Mouse (Mus musculus): ENCODE results near the gene Bmpr1b. TPM values are rescaled to one million over a fixed set of nuclear protein-coding genes. Genes with fewer than 3 reads are reported as not detected.
A peak's percentile ranks its signal among the peaks of the same experiment; 100 is the strongest.

Bmpr1b gene
- polyA plus RNA-seq, 2 experiments: 8.8 to 11.7 TPM

GRCm38 (mm10) chr3:142043463-142043862 lies 125.8 kb downstream of the Bmpr1b start:
- no peak overlapping the region for H3K9ac ChIP-seq (ENCODE audit: low read depth, low read length, severe bottlenecking)
- TF ChIP-seq POLR2A (IDR thresholded peaks at IDR 0.05; ENCODE audit: borderline replicate concordance, extremely low read depth, insufficient read depth, insufficient read length): no peak
- no peaks in the 10 kb centered on the region for H3K9me3 ChIP-seq (ENCODE audit: control insufficient read depth, low read length)
- H3K27ac ChIP-seq (replicated peaks; ENCODE audit: low read depth, low read length): no peak overlapping the region
- no peak overlapping the region for H3K4me3 ChIP-seq (replicated peaks; ENCODE audit: low read length)
- peak; percentile 30 for DNase-seq (ENCODE audit: low spot score)
- no peak for ATAC-seq (ENCODE audit: low FRiP score, low read depth)
- H3K27me3 ChIP-seq (ENCODE audit: control insufficient read depth, insufficient read depth, low read length): no peaks in the 10 kb centered on the region
- 29% methylated on average over 2 of the region's 2 CpGs for WGBS
- no peak overlapping the region for H3K4me2 ChIP-seq (replicated peaks; ENCODE audit: low read depth, low read length, severe bottlenecking)
- no peaks in the 10 kb centered on the region for H3K36me3 ChIP-seq (ENCODE audit: control insufficient read depth, insufficient read depth, low read length)
- H3K4me1 ChIP-seq (ENCODE audit: control insufficient read depth, insufficient read depth, low read length): peaks cover 4% of the 10 kb centered on the region; the same call in 1 of the 2 replicates

- DNase-seq (ENCODE audit: low spot score) (peak; percentile 54), ATAC-seq (ENCODE audit: low FRiP score, low read depth) (no peak)
- 40% methylated on average over 5 of the region's 5 CpGs for WGBS
- Histone ChIP-seq H3K4me2 (replicated peaks; ENCODE audit: low read depth, low read length, severe bottlenecking) (no peak overlapping the region), H3K36me3 (ENCODE audit: control insufficient read depth, insufficient read depth, low read length) (no peaks in the 10 kb centered on the region), H3K4me1 (ENCODE audit: control insufficient read depth, insufficient read depth, low read length) (peaks cover 4% of the 10 kb centered on the region; the same call in 1 of the 2 replicates), H3K27ac (replicated peaks; ENCODE audit: low read depth, low read length) (no peak overlapping the region), H3K4me3 (replicated peaks; ENCODE audit: low read length) (no peak overlapping the region), H3K9me3 (ENCODE audit: control insufficient read depth, low read length) (no peaks in the 10 kb centered on the region), H3K9ac (ENCODE audit: low read depth, low read length, severe bottlenecking) (no peak overlapping the region), H3K27me3 (ENCODE audit: control insufficient read depth, insufficient read depth, low read length) (no peaks in the 10 kb centered on the region)
- TF ChIP-seq POLR2A (IDR thresholded peaks at IDR 0.05; ENCODE audit: borderline replicate concordance, extremely low read depth, insufficient read depth, insufficient read length): no peak
These were observed 126.2 kb downstream of the Bmpr1b start for GRCm38 (mm10) chr3:142043006-142043405.

GRCm38 (mm10) chr3:142040345-142040744 lies 128.9 kb downstream of the Bmpr1b start:
- no peak for ATAC-seq (ENCODE audit: low FRiP score, low read depth)
- H3K4me2 ChIP-seq (replicated peaks; ENCODE audit: low read depth, low read length, severe bottlenecking): no peak overlapping the region

GRCm38 (mm10) chr3:142034160-142034559 lies 135.1 kb downstream of the Bmpr1b start:
- Histone ChIP-seq H3K27me3 (ENCODE audit: control insufficient read depth, insufficient read depth, low read length) (no peaks in the 10 kb centered on the region), H3K4me2 (replicated peaks; ENCODE audit: low read depth, low read length, severe bottlenecking) (no peak overlapping the region), H3K9me3 (ENCODE audit: control insufficient read depth, low read length) (no peaks in the 10 kb centered on the region), H3K36me3 (ENCODE audit: control insufficient read depth, insufficient read depth, low read length) (no peaks in the 10 kb centered on the region), H3K9ac (ENCODE audit: low read depth, low read length, severe bottlenecking) (no peak overlapping the region), H3K4me1 (ENCODE audit: control insufficient read depth, insufficient read depth, low read length) (peaks cover 12% of the 10 kb centered on the region), H3K4me3 (replicated peaks; ENCODE audit: low read length) (no peak overlapping the region), H3K27ac (replicated peaks; ENCODE audit: low read depth, low read length) (no peak overlapping the region)
- TF ChIP-seq POLR2A (IDR thresholded peaks at IDR 0.05; ENCODE audit: borderline replicate concordance, extremely low read depth, insufficient read depth, insufficient read length): no peak
- 63% methylated on average over 4 of the region's 4 CpGs for WGBS
- ATAC-seq (ENCODE audit: low FRiP score, low read depth): no peak
- DNase-seq (ENCODE audit: low spot score): no peak

More at GRCm38 (mm10) chr3:142040345-142040744, 128.9 kb downstream of the Bmpr1b start:
- Histone ChIP-seq H3K4me3 (replicated peaks; ENCODE audit: low read length) (no peak overlapping the region), H3K9ac (ENCODE audit: low read depth, low read length, severe bottlenecking) (no peak overlapping the region), H3K4me1 (ENCODE audit: control insufficient read depth, insufficient read depth, low read length) (peaks cover 4% of the 10 kb centered on the region; the same call in 1 of the 2 replicates), H3K27me3 (ENCODE audit: control insufficient read depth, insufficient read depth, low read length) (no peaks in the 10 kb centered on the region), H3K9me3 (ENCODE audit: control insufficient read depth, low read length) (no peaks in the 10 kb centered on the region), H3K36me3 (ENCODE audit: control insufficient read depth, insufficient read depth, low read length) (no peaks in the 10 kb centered on the region), H3K27ac (replicated peaks; ENCODE audit: low read depth, low read length) (no peak overlapping the region)
- TF ChIP-seq POLR2A (IDR thresholded peaks at IDR 0.05; ENCODE audit: borderline replicate concordance, extremely low read depth, insufficient read depth, insufficient read length): no peak
- no peak for DNase-seq (ENCODE audit: low spot score)
- 81% methylated on average over 5 of the region's 5 CpGs for WGBS

GRCm38 (mm10) chr3:142019716-142020115 lies 149.5 kb downstream of the Bmpr1b start:
- TF ChIP-seq POLR2A (IDR thresholded peaks at IDR 0.05; ENCODE audit: borderline replicate concordance, extremely low read depth, insufficient read depth, insufficient read length): no peak
- 21% methylated on average over 7 of the region's 7 CpGs for WGBS
- H3K27ac ChIP-seq (replicated peaks; ENCODE audit: low read depth, low read length): no peak overlapping the region

GRCm38 (mm10) chr3:141984548-141984947 lies 184.7 kb downstream of the Bmpr1b start:
- ATAC-seq (ENCODE audit: low FRiP score, low read depth): no peak
- Histone ChIP-seq H3K9me3 (ENCODE audit: control insufficient read depth, low read length) (no peaks in the 10 kb centered on the region), H3K36me3 (ENCODE audit: control insufficient read depth, insufficient read depth, low read length) (no peaks in the 10 kb centered on the region), H3K27me3 (ENCODE audit: control insufficient read depth, insufficient read depth, low read length) (no peaks in the 10 kb centered on the region), H3K4me3 (replicated peaks; ENCODE audit: low read length) (no peak overlapping the region), H3K4me2 (replicated peaks; ENCODE audit: low read depth, low read length, severe bottlenecking) (no peak overlapping the region), H3K27ac (replicated peaks; ENCODE audit: low read depth, low read length) (no peak overlapping the region), H3K9ac (ENCODE audit: low read depth, low read length, severe bottlenecking) (no peak overlapping the region), H3K4me1 (ENCODE audit: control insufficient read depth, insufficient read depth, low read length) (peaks cover 7% of the 10 kb centered on the region)
- no peak for DNase-seq (ENCODE audit: low spot score)
- TF ChIP-seq POLR2A (IDR thresholded peaks at IDR 0.05; ENCODE audit: borderline replicate concordance, extremely low read depth, insufficient read depth, insufficient read length): no peak
- WGBS: 77% methylated on average over 7 of the region's 7 CpGs

More at GRCm38 (mm10) chr3:142019716-142020115, 149.5 kb downstream of the Bmpr1b start:
- Histone ChIP-seq H3K4me3 (replicated peaks; ENCODE audit: low read length) (no peak overlapping the region), H3K9ac (ENCODE audit: low read depth, low read length, severe bottlenecking) (no peak overlapping the region), H3K4me2 (replicated peaks; ENCODE audit: low read depth, low read length, severe bottlenecking) (no peak overlapping the region), H3K36me3 (ENCODE audit: control insufficient read depth, insufficient read depth, low read length) (no peaks in the 10 kb centered on the region), H3K4me1 (ENCODE audit: control insufficient read depth, insufficient read depth, low read length) (peaks cover 8% of the 10 kb centered on the region; the same call in 1 of the 2 replicates), H3K9me3 (ENCODE audit: control insufficient read depth, low read length) (no peaks in the 10 kb centered on the region), H3K27me3 (ENCODE audit: control insufficient read depth, insufficient read depth, low read length) (no peaks in the 10 kb centered on the region)
- ATAC-seq (ENCODE audit: low FRiP score, low read depth): peak; percentile 63; the same call in 1 of the 2 replicates
- DNase-seq (ENCODE audit: low spot score): no peak

Data from limb, embryonic 14.5 days (tissue).